Mouse (Mus musculus) hematopoietic stem cell, adult 5-6 weeks (primary cell): Measurements from ENCODE around the gene Srcap. TPM values are rescaled to one million over a fixed set of nuclear protein-coding genes. Genes with fewer than 3 reads are reported as not detected.

Experiments used
- ATAC-seq, 2 experiments: fragments of 125-278 bp in 1 of 2; replicated peaks in 1 of 2; 2 replicates each; pipeline ENCODE4 v1.8.0; 2016 to 2017; ENCODE audit warnings: inconsistent platforms in 2 of 2, mild to moderate bottlenecking in 2 of 2, moderate number of reproducible peaks in 2 of 2, low read depth in 1 of 2, moderate TSS enrichment in 1 of 2; ENCODE audit not compliant: low FRiP score in 2 of 2, poor library complexity in 2 of 2, severe bottlenecking in 2 of 2, insufficient read depth in 1 of 2, low TSS enrichment in 1 of 2
- total RNA-seq: library from RNA; stranded (forward); fragments of 172-1452, 232-1000 nt; gene quantifications from 2 replicates; pipeline ENCODE4 v1.2.3, GENCODE M21; 2017

The Srcap gene
- total RNA-seq, 1 experiment from 2014 or later = 24.2 TPM

GRCm38 (mm10) chr7:127592575-127592974, 80.8 kb downstream of the Srcap start:
- no peak for ATAC-seq

- no peak for ATAC-seq
Observed at GRCm38 (mm10) chr7:127596747-127597146, 85.0 kb downstream of the Srcap start.

GRCm38 (mm10) chr7:127600612-127601011, 88.8 kb downstream of the Srcap start:
- no peak for ATAC-seq

- no peak for ATAC-seq
Observed at GRCm38 (mm10) chr7:127601735-127602134, 90.0 kb downstream of the Srcap start.

- no peak for ATAC-seq
Observed at GRCm38 (mm10) chr7:127602903-127603302, 91.1 kb downstream of the Srcap start.

- ATAC-seq = no peak
Observed at GRCm38 (mm10) chr7:127604256-127604655, 92.5 kb downstream of the Srcap start.

DNA sequence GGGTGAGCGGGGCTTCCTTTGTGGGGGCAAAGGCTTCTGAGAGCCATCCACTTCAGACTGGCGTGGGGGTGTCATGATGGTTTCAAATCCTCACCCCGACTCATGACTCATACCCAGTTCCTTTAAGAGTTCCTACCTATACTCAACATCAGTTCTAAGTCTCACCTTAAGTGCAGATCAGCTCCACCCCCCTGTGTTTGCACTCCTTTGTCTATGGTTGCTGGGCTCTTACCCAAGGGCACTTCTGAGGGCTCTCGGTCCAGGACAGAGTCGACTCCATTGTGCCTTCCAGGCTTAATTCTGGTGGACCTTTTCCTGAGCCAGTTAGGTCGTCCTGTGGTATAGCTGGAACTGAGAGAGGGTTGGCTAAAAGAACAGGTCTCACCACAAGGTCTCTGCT, 95.4 kb downstream of the Srcap start:
- no peak for ATAC-seq

Other genes with a start within 250 kb of the Srcap start
- gene Sephs2, start 237.9 kb upstream of the Srcap start, total RNA-seq = 76.8 and 79.8 TPM in 2 replicates
- 13.7 and 23.1 TPM in 2 replicates for gene Itgal, start 215.7 kb upstream of the Srcap start, total RNA-seq
- 9.1 and 11.1 TPM in 2 replicates for gene Zfp768, start 166.4 kb upstream of the Srcap start, total RNA-seq
- gene Zfp747, start 135.9 kb upstream of the Srcap start, total RNA-seq = 6.8 TPM in 2 replicates
- 7.4 and 7.8 TPM in 2 replicates for gene 9130019O22Rik, start 124.8 kb upstream of the Srcap start, total RNA-seq
- 7.4 and 8.1 TPM in 2 replicates for gene E430018J23Rik, start 118.4 kb upstream of the Srcap start, total RNA-seq
- 13.1 and 13.9 TPM in 2 replicates for gene Zfp764, start 105.2 kb upstream of the Srcap start, total RNA-seq
- 3.7 and 11.5 TPM in 2 replicates for gene Zfp688, start 89.9 kb upstream of the Srcap start, total RNA-seq
- 3.1 and 4.3 TPM in 2 replicates for gene Zfp689, start 62.8 kb upstream of the Srcap start, total RNA-seq
- 23.6 and 29.6 TPM in 2 replicates for gene Prr14, start 52.4 kb upstream of the Srcap start, total RNA-seq
- gene Fbrs, start 32.8 kb upstream of the Srcap start, total RNA-seq = 15.2 and 27.3 TPM in 2 replicates
- 8.9 and 9.1 TPM in 2 replicates for gene Gm42715, start 7.6 kb downstream of the Srcap start, total RNA-seq
- 0.65 and 9.4 TPM in 2 replicates for gene Tmem265, start 49.4 kb downstream of the Srcap start, total RNA-seq
- 35.7 and 51.0 TPM in 2 replicates for gene Phkg2, start 61.4 kb downstream of the Srcap start, total RNA-seq
- 3.6 and 8.4 TPM in 2 replicates for gene Ccdc189, start 76.6 kb downstream of the Srcap start, total RNA-seq
- gene Rnf40, start 76.8 kb downstream of the Srcap start, total RNA-seq = 52.4 and 54.8 TPM in 2 replicates
- gene Zfp629, start 103.8 kb downstream of the Srcap start, total RNA-seq = 16.1 and 16.8 TPM in 2 replicates
- 60.5 and 72.0 TPM in 2 replicates for gene Bcl7c, start 196.9 kb downstream of the Srcap start, total RNA-seq
- 1.3 and 7.7 TPM in 2 replicates for gene Ctf1, start 200.8 kb downstream of the Srcap start, total RNA-seq
- not detected in 2 replicates for gene Ctf2, start 220.2 kb downstream of the Srcap start, total RNA-seq
- 15.1 and 18.5 TPM in 2 replicates for gene Fbxl19, start 232.6 kb downstream of the Srcap start, total RNA-seq